15 mouse cellular contexts compared by ENCODE assay signal in genomic region chr14:118874126-118874525, GRCm38 (mm10).
"Had no signal": no experiment of that assay in that cellular context is flagged by ENCODE, and none has a peak within 500 bp of the region (broad histone marks: within the 10 kb centered on the region; RNA-seq: fewer than 3 reads in every experiment).

No protein-coding gene starts in this region.

- H3K4me3 ChIP-seq: layer of hippocampus, adult 2 months; liver, embryonic 13.5 days; lung, embryonic 15.5 days; megakaryocyte, embryonic 14.5 days; midbrain, embryonic 10.5 days; midbrain, embryonic 13.5 days; myocyte; neural tube, embryonic 13.5 days; stomach, embryonic 15.5 days had no signal

- H3K27ac ChIP-seq: layer of hippocampus, adult 2 months; liver, embryonic 13.5 days; lung, embryonic 15.5 days; midbrain, embryonic 10.5 days; midbrain, embryonic 13.5 days; neural tube, embryonic 13.5 days; stomach, embryonic 15.5 days had no signal

- DNase-seq: kidney, adult 9 months; layer of hippocampus, adult 9-11 months; liver, embryonic 13.5 days; retina, postnatal 1 day; right cerebral cortex, postnatal 25 days; spleen, adult 18-20 months; thymus, postnatal 25 days had no signal

- H3K27me3 ChIP-seq: liver, embryonic 13.5 days; lung, embryonic 15.5 days; midbrain, embryonic 13.5 days; neural tube, embryonic 13.5 days; stomach, embryonic 15.5 days had no signal

- H3K4me1 ChIP-seq: midbrain, embryonic 10.5 days; midbrain, embryonic 13.5 days; neural tube, embryonic 13.5 days; stomach, embryonic 15.5 days had no signal

- H3K9me3 ChIP-seq: liver, embryonic 13.5 days; lung, embryonic 15.5 days; midbrain, embryonic 10.5 days; midbrain, embryonic 13.5 days; neural tube, embryonic 13.5 days; stomach, embryonic 15.5 days had no signal
